Mouse (Mus musculus) B cell, adult (primary cell): ENCODE results near the gene Trim37. TPM values are rescaled to one million over a fixed set of nuclear protein-coding genes. Genes with fewer than 3 reads are reported as not detected.

Experiments
- total RNA-seq: library from RNA; stranded (reverse); gene quantifications from 4 replicates; pipeline ENCODE4 v1.2.4, GENCODE M21; 2023; ENCODE audit not compliant: inconsistent age

The Trim37 gene
- total RNA-seq, result 6.7 to 12.1 TPM (median 10.2 TPM) in 4 replicates

GRCm38 (mm10) chr11:87126824-87127816 lies at the start of gene Trim37:
Trim37 (plus strand) TSS chr11:87127077.

DNA sequence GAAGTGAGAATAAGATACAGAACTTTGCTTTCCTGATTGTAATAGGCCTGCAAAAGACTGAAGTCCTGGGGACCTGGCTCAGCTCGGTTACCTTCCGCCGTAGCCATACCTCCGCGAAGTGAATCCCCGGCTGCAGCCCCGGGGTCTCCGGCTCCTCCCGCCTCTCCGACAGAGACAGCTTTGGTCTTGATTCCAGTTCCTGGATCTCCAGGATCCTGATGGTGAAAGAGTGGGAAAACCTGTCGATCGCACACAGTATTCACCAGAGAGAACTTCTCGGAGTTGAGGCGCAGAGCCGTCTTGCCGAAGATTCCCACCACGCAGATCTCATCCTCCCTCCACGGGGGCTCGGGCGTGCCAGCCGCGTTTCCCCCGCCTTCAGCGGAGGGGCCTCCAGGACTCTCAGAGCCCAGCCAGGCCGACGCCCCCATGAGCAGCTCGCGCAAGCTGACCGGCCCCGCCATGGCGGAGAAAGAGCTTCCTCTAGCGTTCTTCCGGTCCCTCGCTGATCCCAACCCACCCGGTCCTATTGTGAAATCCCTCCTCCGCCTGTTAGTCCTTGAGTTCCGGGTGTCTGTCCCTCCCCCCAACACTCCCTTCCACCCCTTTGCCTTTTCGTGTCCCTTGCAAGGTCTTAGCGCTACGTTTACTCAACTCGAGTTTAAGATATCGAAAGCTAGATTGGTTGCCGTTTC lies 40.4 kb upstream of the Trim37 start, which contains the start of gene Smg8:
Gene Smg8, minus strand, starts transcription at position 485 of the 695 bp plus-strand sequence.

DNA sequence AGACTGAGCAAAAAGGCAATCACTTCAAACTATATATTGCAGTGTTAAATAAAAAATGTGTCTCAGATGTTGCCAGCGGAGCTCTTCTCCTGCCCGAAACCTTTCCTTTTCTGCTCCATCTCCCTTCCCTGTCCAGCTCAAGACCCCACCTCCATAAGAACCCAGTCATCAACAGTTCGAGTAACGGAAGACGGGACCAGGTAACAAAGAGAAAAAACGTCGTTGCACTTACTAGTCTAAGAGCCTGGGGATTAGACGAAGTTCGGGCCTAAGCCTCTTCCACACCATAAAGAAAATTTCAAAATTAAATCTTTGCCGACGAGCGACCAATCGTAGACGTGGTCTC lies 18.5 kb upstream of the Trim37 start, which contains the start of gene Prr11:
Gene Prr11, minus strand, starts transcription at position 300 of the 346 bp plus-strand sequence.

GRCm38 (mm10) chr11:87108755-87109518 lies 17.9 kb upstream of the Trim37 start, which contains the start of gene Ska2:
Ska2 (plus strand) TSS chr11:87109234.

Other genes starting within 250 kb of the Trim37 start
- 3.8 to 6.0 TPM (median 5.4 TPM) in 4 replicates for gene Ypel2, start 133.4 kb upstream of the Trim37 start, total RNA-seq
- gene Gdpd1, start 53.0 kb upstream of the Trim37 start, total RNA-seq, result 0.22 to 0.42 TPM (median 0.22 TPM) in 3 of 4 replicates, not detected in the other
- 23.1 to 29.1 TPM (median 26.1 TPM) in 4 replicates for gene Smg8, start 40.3 kb upstream of the Trim37 start, total RNA-seq
- 1.3 to 1.7 TPM (median 1.3 TPM) in 4 replicates for gene Prr11, start 18.4 kb upstream of the Trim37 start, total RNA-seq
- 4.6 to 9.2 TPM (median 7.5 TPM) in 4 replicates for gene Ska2, start 17.8 kb upstream of the Trim37 start, total RNA-seq
- 7.0 to 8.9 TPM (median 7.8 TPM) in 4 replicates for gene Ppm1e, start 231.9 kb downstream of the Trim37 start, total RNA-seq